Mouse (Mus musculus): ENCODE measurements around the gene Mfsd6l. TPM values are rescaled to one million over a fixed set of nuclear protein-coding genes. Genes with fewer than 3 reads are reported as not detected.
A peak's percentile ranks its signal among the peaks of the same experiment; 100 is the strongest.

Gene Mfsd6l
- polyA plus RNA-seq, 2 experiments = 0.26 to 0.31 TPM

GRCm38 (mm10) chr11:68600551-68601021 lies 44.6 kb downstream of the Mfsd6l start:
- 14% methylated on average over 6 of the region's 6 CpGs for WGBS
- H3K4me1 ChIP-seq (ENCODE audit: control insufficient read depth, insufficient read depth, low read length) = peaks cover 31% of the 10 kb centered on the region
- H3K36me3 ChIP-seq (ENCODE audit: control insufficient read depth, insufficient read depth, low read length) = no peaks in the 10 kb centered on the region
- TF ChIP-seq POLR2A (IDR thresholded peaks at IDR 0.05; ENCODE audit: borderline replicate concordance, extremely low read depth, insufficient read depth, insufficient read length) = no peak
- DNase-seq (ENCODE audit: low spot score) (peak; percentile 16), ATAC-seq (ENCODE audit: low FRiP score, low read depth) (peak; percentile 16; the same call in 1 of the 2 replicates)
- H3K27ac ChIP-seq (replicated peaks; ENCODE audit: low read depth, low read length) = peak overlapping the region; percentile 79
- no peak overlapping the region for H3K4me3 ChIP-seq (replicated peaks; ENCODE audit: low read length)
- no peaks in the 10 kb centered on the region for H3K9me3 ChIP-seq (ENCODE audit: control insufficient read depth, low read length)
- H3K9ac ChIP-seq (ENCODE audit: low read depth, low read length, severe bottlenecking) = no peak overlapping the region
- no peaks in the 10 kb centered on the region for H3K27me3 ChIP-seq (ENCODE audit: control insufficient read depth, insufficient read depth, low read length)
- no peak overlapping the region for H3K4me2 ChIP-seq (replicated peaks; ENCODE audit: low read depth, low read length, severe bottlenecking)

- Histone ChIP-seq H3K4me2 (replicated peaks; ENCODE audit: low read depth, low read length, severe bottlenecking) (no peak overlapping the region; the same call in 1 of the 2 replicates), H3K9ac (ENCODE audit: low read depth, low read length, severe bottlenecking) (no peak overlapping the region), H3K4me1 (ENCODE audit: control insufficient read depth, insufficient read depth, low read length) (peaks cover 31% of the 10 kb centered on the region), H3K9me3 (ENCODE audit: control insufficient read depth, low read length) (no peaks in the 10 kb centered on the region), H3K27me3 (ENCODE audit: control insufficient read depth, insufficient read depth, low read length) (no peaks in the 10 kb centered on the region), H3K4me3 (replicated peaks; ENCODE audit: low read length) (no peak overlapping the region), H3K36me3 (ENCODE audit: control insufficient read depth, insufficient read depth, low read length) (no peaks in the 10 kb centered on the region), H3K27ac (replicated peaks; ENCODE audit: low read depth, low read length) (peak overlapping the region; percentile 79)
- no peak for TF ChIP-seq POLR2A (IDR thresholded peaks at IDR 0.05; ENCODE audit: borderline replicate concordance, extremely low read depth, insufficient read depth, insufficient read length)
- DNase-seq (ENCODE audit: low spot score) (peak; percentile 67), ATAC-seq (ENCODE audit: low FRiP score, low read depth) (0 out of 2 replicates have a peak, but pooled peaks have one; percentile 28)
- 11% methylated on average over 9 of the region's 9 CpGs for WGBS
These were observed 45.6 kb downstream of the Mfsd6l start for GRCm38 (mm10) chr11:68601486-68601991.

GRCm38 (mm10) chr11:68602200-68602931 lies 46.4 kb downstream of the Mfsd6l start:
- Histone ChIP-seq H3K9ac (ENCODE audit: low read depth, low read length, severe bottlenecking) (no peak overlapping the region), H3K27ac (replicated peaks; ENCODE audit: low read depth, low read length) (peak overlapping the region; percentile 79), H3K36me3 (ENCODE audit: control insufficient read depth, insufficient read depth, low read length) (no peaks in the 10 kb centered on the region), H3K4me2 (replicated peaks; ENCODE audit: low read depth, low read length, severe bottlenecking) (no peak overlapping the region), H3K4me3 (replicated peaks; ENCODE audit: low read length) (no peak overlapping the region), H3K4me1 (ENCODE audit: control insufficient read depth, insufficient read depth, low read length) (peaks cover 31% of the 10 kb centered on the region), H3K27me3 (ENCODE audit: control insufficient read depth, insufficient read depth, low read length) (no peaks in the 10 kb centered on the region), H3K9me3 (ENCODE audit: control insufficient read depth, low read length) (no peaks in the 10 kb centered on the region)
- TF ChIP-seq POLR2A (IDR thresholded peaks at IDR 0.05; ENCODE audit: borderline replicate concordance, extremely low read depth, insufficient read depth, insufficient read length) = no peak
- ATAC-seq (ENCODE audit: low FRiP score, low read depth) (peak; percentile 82), DNase-seq (ENCODE audit: low spot score) (peak; percentile 83)
- 6% methylated on average over 8 of the region's 8 CpGs for WGBS

GRCm38 (mm10) chr11:68607046-68607445 lies 51.1 kb downstream of the Mfsd6l start:
- no peak overlapping the region for H3K27ac ChIP-seq (replicated peaks; ENCODE audit: low read depth, low read length)
- no peaks in the 10 kb centered on the region for H3K9me3 ChIP-seq (ENCODE audit: control insufficient read depth, low read length)
- no peak for TF ChIP-seq POLR2A (IDR thresholded peaks at IDR 0.05; ENCODE audit: borderline replicate concordance, extremely low read depth, insufficient read depth, insufficient read length)
- no peak overlapping the region for H3K4me2 ChIP-seq (replicated peaks; ENCODE audit: low read depth, low read length, severe bottlenecking)
- H3K4me1 ChIP-seq (ENCODE audit: control insufficient read depth, insufficient read depth, low read length) = peaks cover 15% of the 10 kb centered on the region
- ATAC-seq (ENCODE audit: low FRiP score, low read depth) (no peak), DNase-seq (ENCODE audit: low spot score) (no peak)
- H3K9ac ChIP-seq (ENCODE audit: low read depth, low read length, severe bottlenecking) = no peak overlapping the region
- H3K4me3 ChIP-seq (replicated peaks; ENCODE audit: low read length) = no peak overlapping the region
- H3K27me3 ChIP-seq (ENCODE audit: control insufficient read depth, insufficient read depth, low read length) = no peaks in the 10 kb centered on the region
- 88% methylated on average over 2 of the region's 2 CpGs for WGBS
- H3K36me3 ChIP-seq (ENCODE audit: control insufficient read depth, insufficient read depth, low read length) = no peaks in the 10 kb centered on the region

Other genes starting within 250 kb of the Mfsd6l start
- 18.5 and 22.0 TPM in 2 replicates for gene Ntn1, start 155.4 kb upstream of the Mfsd6l start, polyA plus RNA-seq (2012; rRNA removed)
- gene Ntn1, start 155.4 kb upstream of the Mfsd6l start, polyA plus RNA-seq (2014; fragmentation: Nextera tagmentation; extraction: Ambion mirVana) = 3.5 and 4.7 TPM in 2 replicates
- 1.2 and 1.5 TPM in 2 replicates for gene Pik3r5, start 124.1 kb upstream of the Mfsd6l start, polyA plus RNA-seq (2012; rRNA removed)
- 0.52 and 0.95 TPM in 2 replicates for gene Pik3r5, start 124.1 kb upstream of the Mfsd6l start, polyA plus RNA-seq (2014; fragmentation: Nextera tagmentation; extraction: Ambion mirVana)
- gene Pik3r6, start 53.2 kb upstream of the Mfsd6l start, polyA plus RNA-seq (2012; rRNA removed) = 2.9 and 3.5 TPM in 2 replicates
- gene Pik3r6, start 53.2 kb upstream of the Mfsd6l start, polyA plus RNA-seq (2014; fragmentation: Nextera tagmentation; extraction: Ambion mirVana) = 1.8 and 2.2 TPM in 2 replicates
- 0.13 and 0.39 TPM in 2 replicates for gene Ccdc42, start 30.8 kb downstream of the Mfsd6l start, polyA plus RNA-seq (2012; rRNA removed)
- 0.50 and 1.1 TPM in 2 replicates for gene Ccdc42, start 30.8 kb downstream of the Mfsd6l start, polyA plus RNA-seq (2014; fragmentation: Nextera tagmentation; extraction: Ambion mirVana)
- 167 and 189 TPM in 2 replicates for gene Myh10, start 135.4 kb downstream of the Mfsd6l start, polyA plus RNA-seq (2012; rRNA removed)
- 129 and 136 TPM in 2 replicates for gene Myh10, start 135.4 kb downstream of the Mfsd6l start, polyA plus RNA-seq (2014; fragmentation: Nextera tagmentation; extraction: Ambion mirVana)